Comparison of ENCODE assay signal across 8 mouse cellular contexts in the genomic region with DNA sequence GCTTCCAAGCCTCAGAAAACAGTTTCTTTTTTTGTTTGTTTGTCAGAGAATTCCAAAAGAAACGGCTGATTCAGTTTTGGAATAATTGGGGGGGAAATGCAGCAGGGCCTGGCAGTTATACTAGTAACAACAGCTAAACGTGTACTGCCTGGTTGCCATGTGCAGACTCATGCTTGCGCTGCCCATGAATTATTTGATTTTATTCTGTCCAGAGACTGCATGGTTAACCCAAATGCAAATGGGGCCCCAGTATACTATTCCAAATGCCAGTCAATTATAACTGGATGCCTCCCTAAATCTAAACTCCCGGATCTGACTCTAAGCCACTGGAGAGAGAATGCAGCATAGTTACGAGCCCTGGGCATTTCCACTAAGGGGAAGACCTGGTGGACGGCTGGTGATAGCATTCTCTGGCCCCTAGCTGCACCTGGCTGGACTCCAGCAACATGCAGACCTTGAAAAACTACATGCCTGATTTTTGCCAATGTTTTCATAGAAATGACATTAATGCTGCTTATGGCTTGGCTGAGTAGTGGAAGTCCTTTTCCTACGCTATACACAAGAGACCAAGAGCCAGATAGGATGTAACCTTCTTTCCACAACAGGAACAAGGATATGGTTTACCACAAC. TPM values are rescaled to one million over a fixed set of nuclear protein-coding genes. Genes with fewer than 3 reads are reported as not detected.
DNase-seq lines count a peak whose midpoint lies in the region; ATAC-seq and TF ChIP-seq lines count a peak whose summit lies in the region.
"Had no signal": no experiment of that assay in that cellular context is flagged by ENCODE, and none has a peak within 500 bp of the region (broad histone marks: within the 10 kb centered on the region; RNA-seq: fewer than 3 reads in every experiment).

No protein-coding gene starts in this region.

- 49% methylated on average over 7 of the region's 7 CpGs for WGBS in lung, postnatal 0 days
- 48% methylated on average over 7 of the region's 7 CpGs for WGBS in limb, embryonic 10.5 days
- 41% methylated on average over 7 of the region's 7 CpGs for WGBS in stomach, embryonic 14.5 days

- TF ChIP-seq EP300 in lung, postnatal 0 days (IDR thresholded peaks at IDR 0.05), result no peak

- H3K9ac ChIP-seq in lung, postnatal 0 days (replicated peaks; ENCODE audit: low read depth), result no peak overlapping the region
- peak overlapping the region; percentile 58 for H3K9ac ChIP-seq in stomach, embryonic 14.5 days (replicated peaks; ENCODE audit: low read depth, low read length)
- H3K9ac ChIP-seq: liver, embryonic 14.5 days had no signal

- H3K36me3 ChIP-seq in lung, postnatal 0 days (ENCODE audit: insufficient read depth, low read length), result no peaks in the 10 kb centered on the region
- no peaks in the 10 kb centered on the region for H3K36me3 ChIP-seq in limb, embryonic 10.5 days
- H3K36me3 ChIP-seq in stomach, embryonic 14.5 days (ENCODE audit: control insufficient read depth, insufficient read depth, low read length), result no peaks in the 10 kb centered on the region

- no peak overlapping the region for H3K27ac ChIP-seq in lung, postnatal 0 days (ENCODE audit: low read length)
- no peak overlapping the region for H3K27ac ChIP-seq in embryonic fibroblast, embryonic 13.5 days (ENCODE audit: insufficient read depth, low read length)
- peak overlapping the region; percentile 89 for H3K27ac ChIP-seq in limb, embryonic 10.5 days
- peak overlapping the region; percentile 85; the same call in 1 of the 2 replicates for H3K27ac ChIP-seq in stomach, embryonic 14.5 days (ENCODE audit: low read length)
- H3K27ac ChIP-seq: liver, embryonic 14.5 days had no signal

- no peaks in the 10 kb centered on the region for H3K9me3 ChIP-seq in lung, postnatal 0 days (ENCODE audit: low read length)
- H3K9me3 ChIP-seq in limb, embryonic 10.5 days (replicated peaks), result no peaks in the 10 kb centered on the region
- no peaks in the 10 kb centered on the region for H3K9me3 ChIP-seq in stomach, embryonic 14.5 days (ENCODE audit: control insufficient read depth, low read depth, low read length)

- no peak for DNase-seq in lung, postnatal 0 days (ENCODE audit: low spot score)
- no peak for DNase-seq in lung, postnatal 14 days
- no peak for DNase-seq in limb, embryonic 10.5 days (ENCODE audit: low spot score)
- DNase-seq in lung, postnatal 4 days, result no peak
- DNase-seq in kidney, postnatal 36 days, result no peak

- peak overlapping the region; percentile 59 for H3K4me3 ChIP-seq in lung, postnatal 0 days (ENCODE audit: low read depth, low read length)
- peak overlapping the region; percentile 74 for H3K4me3 ChIP-seq in embryonic fibroblast, embryonic 13.5 days (ENCODE audit: insufficient read depth, low read length)
- peak overlapping the region; percentile 70 for H3K4me3 ChIP-seq in limb, embryonic 10.5 days
- H3K4me3 ChIP-seq in stomach, embryonic 14.5 days (ENCODE audit: low read depth, low read length), result peak overlapping the region; percentile 68

- H3K4me1 ChIP-seq in lung, postnatal 0 days (ENCODE audit: insufficient read depth, low read depth, low read length), result 0 out of 2 replicates have a peak, but pooled peaks cover 3% of the 10 kb centered on the region
- no peaks in the 10 kb centered on the region for H3K4me1 ChIP-seq in embryonic fibroblast, embryonic 13.5 days (ENCODE audit: control insufficient read depth, insufficient read depth, low read length)
- H3K4me1 ChIP-seq in limb, embryonic 10.5 days, result peaks cover 15% of the 10 kb centered on the region
- H3K4me1 ChIP-seq in stomach, embryonic 14.5 days (ENCODE audit: control insufficient read depth, insufficient read depth, low read length), result 0 out of 2 replicates have a peak, but pooled peaks cover 4% of the 10 kb centered on the region

- H3K27me3 ChIP-seq in lung, postnatal 0 days (replicated peaks; ENCODE audit: insufficient read depth, low read length), result no peaks in the 10 kb centered on the region
- H3K27me3 ChIP-seq in limb, embryonic 10.5 days (ENCODE audit: low read depth, poor library complexity, severe bottlenecking), result peaks cover 30% of the 10 kb centered on the region
- H3K27me3 ChIP-seq in stomach, embryonic 14.5 days (ENCODE audit: control insufficient read depth, insufficient read depth, low read length), result no peaks in the 10 kb centered on the region

- ATAC-seq in lung, postnatal 0 days, result no peak
- no peak for ATAC-seq in stomach, embryonic 14.5 days (ENCODE audit: insufficient number of reproducible peaks, insufficient read depth, low FRiP score, low read depth)

- peak overlapping the region; percentile 97 for H3K4me2 ChIP-seq in lung, postnatal 0 days (replicated peaks; ENCODE audit: low read depth, low read length)
- peak overlapping the region; percentile 79 for H3K4me2 ChIP-seq in stomach, embryonic 14.5 days (replicated peaks; ENCODE audit: low read depth, low read length)

- no peak for TF ChIP-seq POLR2A in embryonic fibroblast, embryonic 13.5 days (IDR thresholded peaks at IDR 0.05; ENCODE audit: low read depth, low read length)

- TF ChIP-seq CTCF in lung, postnatal 0 days (IDR thresholded peaks at IDR 0.05), result no peak
- no peak for TF ChIP-seq CTCF in embryonic fibroblast, embryonic 13.5 days (IDR thresholded peaks at IDR 0.05; ENCODE audit: borderline replicate concordance, insufficient read depth, low read length)

RNA-seq across cellular contexts. Expression of a gene that starts 1.4 kb away (rescaled TPM):
- 0.01 and 0.16 TPM in 2 replicates for polyA plus RNA-seq in lung, postnatal 0 days (2015; fragmentation: Nextera tagmentation; extraction: Ambion mirVana)
- polyA plus RNA-seq in embryonic fibroblast, embryonic 13.5 days (2011; ENCODE audit: insufficient read length, low read depth, missing spikeins), result 0.05 TPM in 1 of 2 replicates, not detected in the other
- polyA plus RNA-seq in limb, embryonic 10.5 days (2016; fragmentation: Nextera tagmentation; extraction: Ambion mirVana), result 0.60 and 0.63 TPM in 2 replicates
- polyA plus RNA-seq in stomach, embryonic 14.5 days (2014; fragmentation: Nextera tagmentation; extraction: Ambion mirVana), result 2.6 and 2.8 TPM in 2 replicates

Comparison
In these comparisons a context has a peak if more than half of its experiments do, and no peak if none do; other contexts are left out.
1. H3K27ac ChIP-seq: peak in limb, embryonic 10.5 days (single experiment) and stomach, embryonic 14.5 days (single experiment); none in lung, postnatal 0 days (single experiment) and embryonic fibroblast, embryonic 13.5 days (single experiment).
2. Peak in every context shown above with its lines, with median percentiles within 50 percentile points of each other: H3K4me3 ChIP-seq.